ENCODE assay signal across 25 mouse cellular contexts in the genomic region with DNA sequence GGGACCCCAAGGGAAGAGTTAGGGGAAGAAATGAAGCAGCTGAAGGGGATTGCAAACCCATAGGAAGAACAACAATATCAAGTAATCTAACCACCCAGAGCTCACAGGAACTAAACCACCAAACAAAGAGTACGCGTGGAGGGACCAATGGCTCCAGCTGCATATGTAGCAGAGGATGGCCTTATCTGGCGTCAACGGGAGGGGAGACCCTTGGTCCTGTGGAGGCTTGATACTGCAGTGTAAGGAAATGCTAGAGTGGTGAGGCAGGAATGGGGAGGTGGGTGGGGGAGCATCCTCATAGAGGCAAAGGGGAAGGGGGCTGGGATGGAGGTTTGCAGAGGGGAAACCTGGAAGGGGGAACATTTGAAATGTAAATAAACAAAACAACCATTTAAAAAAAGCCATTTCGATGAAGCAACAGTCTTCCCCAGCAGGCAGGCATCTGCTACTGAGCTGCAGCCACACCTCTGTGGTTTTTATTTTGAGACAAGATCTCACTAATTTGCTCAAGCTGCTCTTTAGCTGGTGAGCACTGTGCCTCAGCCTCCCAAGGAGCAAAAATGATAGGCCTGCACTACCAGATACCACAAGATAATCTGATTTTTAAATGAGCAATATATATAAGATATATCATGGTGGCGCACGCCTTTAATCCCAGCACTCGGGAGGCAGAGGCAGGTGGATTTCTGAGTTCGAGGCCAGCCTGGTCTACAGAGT.
"Had no signal": no experiment of that assay in that cellular context is flagged by ENCODE, and none has a peak within 500 bp of the region (broad histone marks: within the 10 kb centered on the region; RNA-seq: fewer than 3 reads in every experiment).

No protein-coding gene starts in this region.

- ATAC-seq: hindbrain, embryonic 16.5 days; inflammation-experienced regulatory T-cells, adult 6 months; intestine, embryonic 15.5 days; intestine, postnatal 0 days had no signal

- H3K4me3 ChIP-seq: gastrocnemius, adult 2 months; heart, embryonic 10.5 days; heart, embryonic 12.5 days; hindbrain, embryonic 10.5 days; hindbrain, embryonic 12.5 days; intestine, embryonic 15.5 days; layer of hippocampus, adult 2 months; left cerebral cortex, adult 2 months; limb, embryonic 13.5 days; limb, embryonic 15.5 days had no signal

- H3K4me2 ChIP-seq: heart, embryonic 12.5 days; hindbrain, embryonic 12.5 days; hindbrain, embryonic 14.5 days; intestine, embryonic 15.5 days; limb, embryonic 13.5 days; limb, embryonic 15.5 days had no signal

- H3K27ac ChIP-seq: gastrocnemius, adult 2 months; heart, embryonic 10.5 days; hindbrain, embryonic 10.5 days; hindbrain, embryonic 12.5 days; hindbrain, embryonic 14.5 days; intestine, embryonic 15.5 days; layer of hippocampus, adult 2 months; left cerebral cortex, adult 2 months; limb, embryonic 13.5 days; limb, embryonic 15.5 days had no signal

- DNase-seq: gastrocnemius, adult 2 months; gastrocnemius, postnatal 10 days; gastrocnemius, postnatal 25 days; heart, adult 18-20 months; heart, postnatal 10 days; heart, postnatal 4 days; kidney, adult 18-20 months; kidney, adult 8-10 months; kidney, postnatal 10 days; kidney, postnatal 25 days; kidney, postnatal 4 days; left cerebral cortex, postnatal 4 days had no signal

- H3K9ac ChIP-seq: heart, embryonic 12.5 days; hindbrain, embryonic 12.5 days; hindbrain, embryonic 14.5 days; intestine, embryonic 15.5 days; limb, embryonic 13.5 days; limb, embryonic 15.5 days had no signal

- H3K4me1 ChIP-seq: heart, embryonic 10.5 days; heart, embryonic 12.5 days; hindbrain, embryonic 10.5 days; hindbrain, embryonic 12.5 days; intestine, embryonic 15.5 days; limb, embryonic 13.5 days; limb, embryonic 15.5 days had no signal

- H3K27me3 ChIP-seq: heart, embryonic 12.5 days; hindbrain, embryonic 12.5 days; intestine, embryonic 15.5 days; limb, embryonic 13.5 days; limb, embryonic 15.5 days had no signal

- H3K9me3 ChIP-seq: heart, embryonic 10.5 days; heart, embryonic 12.5 days; hindbrain, embryonic 10.5 days; hindbrain, embryonic 12.5 days; intestine, embryonic 15.5 days; limb, embryonic 13.5 days; limb, embryonic 15.5 days had no signal

- H3K36me3 ChIP-seq: heart, embryonic 10.5 days; heart, embryonic 12.5 days; hindbrain, embryonic 12.5 days; intestine, embryonic 15.5 days; limb, embryonic 13.5 days had no signal
